Mouse (Mus musculus): ENCODE measurements around the gene Hook2. TPM values are rescaled to one million over a fixed set of nuclear protein-coding genes. Genes with fewer than 3 reads are reported as not detected.

Gene Hook2
- total and polyA plus RNA-seq, 3 experiments = 7.1 to 24.7 (median 9.8) TPM

GRCm38 (mm10) chr8:84982499-84983011 is 7.8 kb upstream of the Hook2 start:
- H3K27me3 ChIP-seq (replicated peaks) = no peaks in the 10 kb centered on the region
- peak overlapping the region; percentile 94 for H3K27ac ChIP-seq (ENCODE audit: insufficient read depth, low read depth)
- H3K4me2 ChIP-seq (ENCODE audit: insufficient read depth, low read depth, poor library complexity, severe bottlenecking) = peak overlapping the region; percentile 55
- dilution Hi-C loops (cut with MboI; ENCODE audit: extremely low pct_ligation_motif_present, extremely low pct_unique_long_range_greater_than_20kb, low sequenced_read_pairs) (no loop called here), in situ Hi-C loops (cut with MboI; ENCODE audit: low pct_ligation_motif_present, low pct_unique_long_range_greater_than_20kb, low sequenced_read_pairs) (no loop called here)
- no peak for TF ChIP-seq KAT2A (IDR thresholded peaks at IDR 0.05; ENCODE audit: insufficient replicate concordance, low read length)
- no peak for TF ChIP-seq RAD21 (IDR thresholded peaks at IDR 0.05; ENCODE audit: low read depth, low read length)
- TF ChIP-seq SIN3A (IDR thresholded peaks at IDR 0.05; ENCODE audit: low read length) = no peak
- peak; percentile 68 for TF ChIP-seq POLR2A (IDR thresholded peaks at IDR 0.05; ENCODE audit: low read depth, low read length)
- no peak for TF ChIP-seq BHLHE40 (IDR thresholded peaks at IDR 0.05; ENCODE audit: low read depth, low read length)
- TF ChIP-seq GABPA (IDR thresholded peaks at IDR 0.05; ENCODE audit: insufficient replicate concordance, low read depth, low read length) = no peak
- TF ChIP-seq MEF2A (IDR thresholded peaks at IDR 0.05; ENCODE audit: borderline replicate concordance, low read depth, low read length) = peak; percentile 12; the same call in 1 of the 2 replicates
- TF ChIP-seq ZMIZ1 (IDR thresholded peaks at IDR 0.05; ENCODE audit: low read depth, low read length) = no peak
- TF ChIP-seq ZKSCAN1 (IDR thresholded peaks at IDR 0.05; ENCODE audit: borderline replicate concordance, low read depth, low read length) = no peak
- peak; percentile 53; the same call in 1 of the 2 replicates for TF ChIP-seq UBTF (IDR thresholded peaks at IDR 0.05; ENCODE audit: low read depth, low read length)
- TF ChIP-seq USF2 (conservative IDR thresholded peaks at IDR 0.05; ENCODE audit: low read depth, low read length) = no peak
- no peak for TF ChIP-seq JUND (conservative IDR thresholded peaks at IDR 0.05; ENCODE audit: low read depth, low read length)
- peak; percentile 80; the same call in 1 of the 2 replicates for TF ChIP-seq MAZ (IDR thresholded peaks at IDR 0.05; ENCODE audit: low read depth, low read length)
- TF ChIP-seq CTCF (conservative IDR thresholded peaks at IDR 0.05 in 1 of 2, IDR thresholded peaks at IDR 0.05 in 1 of 2; ENCODE audit: low read depth in 2 of 2, low read length in 2 of 2) = no peak
- peak; percentile 67; the same call in 1 of the 2 replicates for TF ChIP-seq MXI1 (IDR thresholded peaks at IDR 0.05; ENCODE audit: low read depth, low read length)
- TF ChIP-seq USF1 (IDR thresholded peaks at IDR 0.05; ENCODE audit: low read depth, low read length) = no peak
- TF ChIP-seq ZNF384 (IDR thresholded peaks at IDR 0.05; ENCODE audit: low read depth, low read length) = no peak
- 0 out of 2 replicates have a peak, but pooled peaks have one; percentile 40 for TF ChIP-seq TBP (conservative IDR thresholded peaks at IDR 0.05; ENCODE audit: low read depth, low read length)
- TF ChIP-seq ELF1 (IDR thresholded peaks at IDR 0.05; ENCODE audit: low read depth, low read length) = peak; percentile 42; the same call in 1 of the 2 replicates
- TF ChIP-seq IRF4 (IDR thresholded peaks at IDR 0.05; ENCODE audit: low read depth, low read length) = no peak; the same call in 1 of the 2 replicates
- peak; percentile 27; the same call in 1 of the 2 replicates for TF ChIP-seq EP300 (IDR thresholded peaks at IDR 0.05; ENCODE audit: low read length)
- no peak; the same call in 1 of the 2 replicates for TF ChIP-seq ETS1 (conservative IDR thresholded peaks at IDR 0.05; ENCODE audit: low read depth, low read length)
- TF ChIP-seq CHD1 (IDR thresholded peaks at IDR 0.05; ENCODE audit: low read depth, low read length) = peak; percentile 14; the same call in 1 of the 2 replicates
- no peak for TF ChIP-seq JUN (IDR thresholded peaks at IDR 0.05; ENCODE audit: insufficient read depth, low read depth, low read length)
- TF ChIP-seq RCOR1 (conservative IDR thresholded peaks at IDR 0.05; ENCODE audit: low read depth, low read length) = no peak
- TF ChIP-seq NRF1 (IDR thresholded peaks at IDR 0.05; ENCODE audit: low read depth, low read length) = no peak
- peak; percentile 37; the same call in 1 of the 2 replicates for TF ChIP-seq CHD2 (IDR thresholded peaks at IDR 0.05; ENCODE audit: low read length)
- no peak for TF ChIP-seq HCFC1 (IDR thresholded peaks at IDR 0.05; ENCODE audit: low read depth, low read length)
- no peaks in the 10 kb centered on the region for H3K9me3 ChIP-seq (replicated peaks; ENCODE audit: low read length)
- H3K4me1 ChIP-seq (ENCODE audit: control insufficient read depth in 1 of 2, insufficient read depth in 2 of 2) = peaks cover 35 to 62% of the 10 kb centered on the region in 2 experiments
- peak; percentile 83 for DNase-seq (ENCODE audit: extremely low read depth)
- H3K4me3 ChIP-seq (replicated peaks in 1 of 3; ENCODE audit: low read depth in 2 of 3, low read length in 2 of 3, poor library complexity in 1 of 3) = peak overlapping the region; percentile 2 to 94 (median 14)
- peaks cover under 1% of the 10 kb centered on the region in 2 experiments for H3K36me3 ChIP-seq (replicated peaks in 1 of 2; ENCODE audit: control insufficient read depth in 1 of 2, insufficient read depth in 1 of 2, low read length in 1 of 2)
- H3K9ac ChIP-seq (ENCODE audit: insufficient read depth, low read depth) = peak overlapping the region; percentile 68
- H3K79me2 ChIP-seq (replicated peaks; ENCODE audit: control insufficient read depth, extremely low read depth, insufficient read depth, poor library complexity, severe bottlenecking) = peaks cover 9% of the 10 kb centered on the region
